Mouse (Mus musculus) ES-E14 (cell line): ENCODE data around the gene Cbln3. TPM values are rescaled to one million over a fixed set of nuclear protein-coding genes. Genes with fewer than 3 reads are reported as not detected.
A peak's percentile ranks its signal among the peaks of the same experiment; 100 is the strongest.

ENCODE experiments used
- DNase-seq: peaks from one replicate; pipeline ENCODE4 v3.0.0-alpha.2; 2013; ENCODE audit warnings: low read depth, low spot score
- H3K27ac ChIP-seq: 2 replicates; pipeline ENCODE4 v1.5.1; 2012; ENCODE audit warnings: low read depth, mild to moderate bottlenecking, low read length, moderate library complexity, mixed read lengths; ENCODE audit not compliant: poor library complexity, insufficient read depth, severe bottlenecking
- H3K36me3 ChIP-seq: 2 replicates; pipeline ENCODE4 v1.6.1; 2012; ENCODE audit warnings: mild to moderate bottlenecking, low read length, moderate library complexity, mixed read lengths; ENCODE audit not compliant: control insufficient read depth, poor library complexity, insufficient read depth, severe bottlenecking
- H3K4me1 ChIP-seq, 2 experiments: fragments of 150-350 bp in 1 of 2; sonication (generic) in 1 of 2; 2 replicates each; pipeline ENCODE4 v1.6.1; 2012; ENCODE audit warnings: low read length in 2 of 2, mild to moderate bottlenecking in 1 of 2, mixed read lengths in 1 of 2; ENCODE audit not compliant: control insufficient read depth in 2 of 2, insufficient read depth in 2 of 2, poor library complexity in 1 of 2
- H3K4me3 ChIP-seq, 2 experiments: fragments of 150-350 bp in 1 of 2; sonication (generic) in 1 of 2; 2 replicates each; pipeline ENCODE4 v1.5.1; 2012; ENCODE audit warnings: low read length in 2 of 2, low read depth in 1 of 2, mild to moderate bottlenecking in 1 of 2, mixed read lengths in 1 of 2; ENCODE audit not compliant: insufficient read depth in 1 of 2, poor library complexity in 1 of 2, severe bottlenecking in 1 of 2
- H3K9ac ChIP-seq: 2 replicates; pipeline ENCODE4 v1.6.1; 2012; ENCODE audit warnings: low read depth, mild to moderate bottlenecking, low read length, mixed read lengths; ENCODE audit not compliant: poor library complexity, insufficient read depth, severe bottlenecking
- H3K9me3 ChIP-seq: fragments of 150-350 bp; sonication (generic); 2 replicates; pipeline ENCODE4 v1.6.1; 2012; ENCODE audit warnings: low read depth, mild to moderate bottlenecking, low read length; ENCODE audit not compliant: control insufficient read depth, insufficient read depth
- CHD2 ChIP-seq: IDR thresholded peaks from 2 replicates; pipeline ENCODE4 v1.6.1; 2014; ENCODE audit warnings: mild to moderate bottlenecking, low read depth, low read length, inconsistent platforms
- HCFC1 ChIP-seq: IDR thresholded peaks from 2 replicates; pipeline ENCODE4 v1.6.1; 2012; ENCODE audit warnings: low read length, inconsistent platforms, borderline replicate concordance; ENCODE audit not compliant: insufficient read depth
- MAFK ChIP-seq: IDR thresholded peaks from 2 replicates; pipeline ENCODE4 v1.6.1; 2014; ENCODE audit warnings: mild to moderate bottlenecking, low read depth, low read length, inconsistent platforms; ENCODE audit not compliant: insufficient read depth
- ZC3H11A ChIP-seq: IDR thresholded peaks from 2 replicates; pipeline ENCODE4 v1.6.1; 2012; ENCODE audit warnings: low read depth, mild to moderate bottlenecking, inconsistent platforms, low read length, borderline replicate concordance
- ZNF384 ChIP-seq: IDR thresholded peaks from 2 replicates; pipeline ENCODE4 v1.6.1; 2012; ENCODE audit warnings: low read depth, low read length, inconsistent platforms
- in situ Hi-C, 2 experiments: fragments of 600-800 bp; cut with MboI; formaldehyde crosslinking; loops; one replicate each; pipeline ENCODE4 v1.15.1; 2025; ENCODE audit warnings: low sequenced_read_pairs in 2 of 2, inconsistent platforms in 1 of 2; ENCODE audit not compliant: unreplicated experiment in 2 of 2
- total RNA-seq: library from RNA; depleted of rRNA; stranded (reverse); fragments of 300-350 nt; gene quantifications from 2 replicates; pipeline ENCODE4 v1.2.3, GENCODE M21; 2012

Gene Cbln3
- total RNA-seq, 1 experiment, result 0.04 TPM

GRCm38 (mm10) chr14:55883663-55884062, 529 bp downstream of the Cbln3 start:
- TF ChIP-seq CHD2, result no peak
- Histone ChIP-seq H3K4me1 (peaks cover 3 to 38% of the 10 kb centered on the region in 2 experiments; a peak in 2 of 4 replicates), H3K27ac (no peak overlapping the region), H3K9me3 (no peaks in the 10 kb centered on the region), H3K36me3 (peaks cover 14% of the 10 kb centered on the region; the same call in 1 of the 2 replicates), H3K4me3 (no peak overlapping the region), H3K9ac (no peak overlapping the region)
- in situ Hi-C loops, result no loop called here
- no peak for DNase-seq

DNA sequence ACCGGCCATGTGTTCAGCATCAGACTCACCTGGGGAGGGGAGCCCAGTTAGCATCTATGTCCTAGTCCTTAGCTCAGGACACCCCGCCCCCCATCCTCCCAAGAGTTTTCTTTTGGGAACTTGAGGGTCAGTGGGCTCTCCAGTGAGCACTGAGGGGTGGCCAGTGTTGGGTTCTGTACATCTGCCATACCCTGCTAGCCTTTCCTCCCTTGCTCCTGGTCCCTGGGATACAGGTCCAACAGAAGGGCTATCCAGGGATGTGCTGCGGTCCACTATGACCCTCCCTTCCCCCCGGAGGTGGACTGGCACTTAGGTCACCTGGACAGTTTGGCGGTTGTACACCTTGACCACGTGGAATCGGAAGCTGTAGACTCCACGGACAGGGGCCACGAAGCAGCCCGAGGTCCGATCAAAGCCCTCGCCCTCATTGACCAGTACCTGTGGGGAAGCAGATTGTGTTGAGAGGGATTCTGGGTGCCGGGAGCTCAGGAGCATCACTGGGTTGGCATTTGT, 987 bp downstream of the Cbln3 start:
- Histone ChIP-seq H3K4me1 (peaks cover 3 to 40% of the 10 kb centered on the region in 2 experiments; a peak in 2 of 4 replicates), H3K27ac (no peak overlapping the region), H3K9me3 (no peaks in the 10 kb centered on the region), H3K36me3 (peaks cover 12% of the 10 kb centered on the region; the same call in 1 of the 2 replicates), H3K4me3 (no peak overlapping the region), H3K9ac (no peak overlapping the region)
- DNase-seq, result no peak
- in situ Hi-C loops, result no loop called here
- TF ChIP-seq MAFK, result no peak
- no peak for TF ChIP-seq ZC3H11A
- no peak for TF ChIP-seq CHD2
- TF ChIP-seq ZNF384, result no peak
- TF ChIP-seq HCFC1, result no peak

DNA sequence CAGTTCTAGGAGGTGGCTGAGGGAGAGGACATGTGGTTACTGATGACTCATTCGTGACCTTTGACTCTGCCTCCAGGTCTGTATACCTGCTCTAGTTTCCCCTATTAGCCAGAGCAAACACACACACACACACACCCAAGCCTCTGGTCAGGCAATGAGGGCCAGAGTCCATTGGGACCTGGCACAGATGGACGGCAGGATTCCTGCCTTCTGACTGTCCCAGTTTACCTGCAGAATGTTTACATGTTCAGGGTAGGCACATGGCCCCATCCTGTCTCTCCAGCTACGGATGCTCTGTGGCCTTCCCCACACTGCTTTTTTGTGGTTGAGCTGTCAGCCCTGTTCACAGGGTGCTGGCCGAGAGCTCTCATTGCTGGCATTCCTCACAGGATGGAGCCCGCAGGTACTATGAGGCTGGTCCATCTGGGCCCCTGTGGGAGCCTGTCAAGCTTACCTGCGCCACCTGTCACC, 2.0 kb downstream of the Cbln3 start:
- DNase-seq, result no peak
- no peak overlapping the region for H3K4me3 ChIP-seq
- H3K4me1 ChIP-seq, result peaks cover 3 to 38% of the 10 kb centered on the region in 2 experiments; a peak in 2 of 4 replicates
- no peak overlapping the region for H3K9ac ChIP-seq
- H3K27ac ChIP-seq, result no peak overlapping the region
- peaks cover 5% of the 10 kb centered on the region; the same call in 1 of the 2 replicates for H3K36me3 ChIP-seq
- in situ Hi-C loops, result no loop called here
- no peaks in the 10 kb centered on the region for H3K9me3 ChIP-seq
- TF ChIP-seq ZNF384, result no peak
- TF ChIP-seq CHD2, result no peak
- TF ChIP-seq MAFK, result no peak
- no peak for TF ChIP-seq HCFC1
- no peak for TF ChIP-seq ZC3H11A

- in situ Hi-C loops, result no loop called here
- peaks cover 3 to 27% of the 10 kb centered on the region in 2 experiments; a peak in 2 of 4 replicates for H3K4me1 ChIP-seq
- no peak for DNase-seq
Observed at GRCm38 (mm10) chr14:55880982-55881381, 3.2 kb downstream of the Cbln3 start.

DNA sequence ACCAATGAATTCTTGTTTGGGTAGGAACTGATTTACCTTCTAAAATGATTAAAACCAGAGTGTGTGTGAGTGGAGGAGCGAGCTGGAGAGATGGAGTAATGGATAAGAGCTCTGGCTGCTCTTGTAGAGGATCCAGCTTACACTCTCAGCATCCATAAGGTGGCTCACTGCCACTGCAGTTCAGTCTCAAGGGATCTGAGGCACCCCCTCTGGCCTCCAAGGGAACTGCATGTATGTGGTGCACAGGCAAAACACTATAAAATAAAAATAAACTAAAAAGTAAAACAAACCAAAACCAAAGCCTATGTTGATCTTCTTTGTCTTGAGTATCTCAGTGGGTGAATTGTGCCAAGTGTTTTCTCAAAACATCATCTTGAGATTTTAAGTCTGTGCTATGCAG, 4.6 kb downstream of the Cbln3 start:
- TF ChIP-seq HCFC1 (peak; percentile 22; the same call in 1 of the 2 replicates), CHD2 (no peak), ZNF384 (no peak)
- no peak overlapping the region for H3K4me3 ChIP-seq
- no peak overlapping the region for H3K9ac ChIP-seq
- no peaks in the 10 kb centered on the region for H3K36me3 ChIP-seq
- no peak overlapping the region for H3K27ac ChIP-seq
- in situ Hi-C loops, result no loop called here
- H3K4me1 ChIP-seq, result peaks cover 3 to 25% of the 10 kb centered on the region in 2 experiments; a peak in 2 of 4 replicates
- DNase-seq, result no peak
- H3K9me3 ChIP-seq, result no peaks in the 10 kb centered on the region

More at GRCm38 (mm10) chr14:55880982-55881381, 3.2 kb downstream of the Cbln3 start:
- H3K9ac ChIP-seq, result no peak overlapping the region
- TF ChIP-seq HCFC1, result no peak
- no peak for TF ChIP-seq ZNF384
- no peak for TF ChIP-seq CHD2
- TF ChIP-seq ZC3H11A, result no peak
- TF ChIP-seq MAFK, result no peak
- no peaks in the 10 kb centered on the region for H3K36me3 ChIP-seq
- H3K27ac ChIP-seq, result no peak overlapping the region
- H3K9me3 ChIP-seq, result no peaks in the 10 kb centered on the region
- no peak overlapping the region for H3K4me3 ChIP-seq
